Mouse (Mus musculus): ENCODE data around the gene Gm21149. TPM values are rescaled to one million over a fixed set of nuclear protein-coding genes. Genes with fewer than 3 reads are reported as not detected.
"Not testable (repeated sequence)": the region's sequence is repeated elsewhere in the genome, so short reads cannot be mapped to it uniquely, and the experiment has no call there.

Gm21149 gene
- polyA plus RNA-seq, 1 experiment from 2014 or later: 0.20 TPM

- H3K27me3 ChIP-seq; H3K36me3 ChIP-seq; ATAC-seq (ENCODE audit: insufficient number of reproducible peaks, low FRiP score, low TSS enrichment, low read depth); H3K9me3 ChIP-seq (replicated peaks); H3K9ac ChIP-seq; H3K4me2 ChIP-seq (replicated peaks); H3K4me3 ChIP-seq (replicated peaks); H3K27ac ChIP-seq (replicated peaks); H3K4me1 ChIP-seq: not testable (repeated sequence)
- 77% methylated on average over 3 of the region's 5 CpGs for WGBS
These were observed 18.3 kb downstream of the Gm21149 start for GRCm38 (mm10) chr5:15457865-15458571.

Other genes starting within 250 kb of the Gm21149 start
- 0.23 TPM in 1 of 2 replicates, not detected in the other for gene Gm21190, start 52.7 kb upstream of the Gm21149 start, polyA plus RNA-seq (2015; fragmentation: Nextera tagmentation; extraction: Ambion mirVana)
- not detected in 2 replicates for gene Gm21083, start 100.8 kb upstream of the Gm21149 start, polyA plus RNA-seq (2015; fragmentation: Nextera tagmentation; extraction: Ambion mirVana)
- gene Speer4d, start 142.5 kb upstream of the Gm21149 start, polyA plus RNA-seq (2015; fragmentation: Nextera tagmentation; extraction: Ambion mirVana): 0.33 TPM in 1 of 2 replicates, not detected in the other
- gene 4930572O03Rik, start 180.5 kb upstream of the Gm21149 start, polyA plus RNA-seq (2015; fragmentation: Nextera tagmentation; extraction: Ambion mirVana): not detected in 2 replicates
- 0.16 and 0.17 TPM in 2 replicates for gene Speer4c, start 237.7 kb upstream of the Gm21149 start, polyA plus RNA-seq (2015; fragmentation: Nextera tagmentation; extraction: Ambion mirVana)